Mouse (Mus musculus) ES-Bruce4 (cell line): ENCODE data around the gene Kcna7. TPM values are rescaled to one million over a fixed set of nuclear protein-coding genes. Genes with fewer than 3 reads are reported as not detected.

Experiments
- H3K27ac ChIP-seq: 2 replicates; pipeline ENCODE4 v1.5.1; 2012; ENCODE audit warnings: low read length, inconsistent platforms; ENCODE audit not compliant: insufficient read depth
- H3K27me3 ChIP-seq: 2 replicates; pipeline ENCODE4 v1.6.1; 2012; ENCODE audit warnings: mild to moderate bottlenecking, low read length, inconsistent platforms; ENCODE audit not compliant: control insufficient read depth, poor library complexity, insufficient read depth, severe bottlenecking
- H3K36me3 ChIP-seq: 2 replicates; pipeline ENCODE4 v1.6.1; 2012; ENCODE audit warnings: inconsistent platforms, mild to moderate bottlenecking, low read length, moderate library complexity; ENCODE audit not compliant: control insufficient read depth, poor library complexity, insufficient read depth, severe bottlenecking
- H3K4me1 ChIP-seq: one replicate; pipeline ENCODE4 v1.8.1; 2011; ENCODE audit warnings: low read length; ENCODE audit not compliant: control insufficient read depth, insufficient read depth
- H3K4me3 ChIP-seq: 2 replicates; pipeline ENCODE4 v1.5.1; 2011; ENCODE audit warnings: low read depth, mild to moderate bottlenecking, low read length
- H3K9ac ChIP-seq: 2 replicates; pipeline ENCODE4 v1.6.1; 2012; ENCODE audit warnings: low read depth, mild to moderate bottlenecking, inconsistent platforms; ENCODE audit not compliant: poor library complexity, severe bottlenecking
- H3K9me3 ChIP-seq: replicated peaks from 2 replicates; pipeline ENCODE4 v1.6.1; 2012; ENCODE audit warnings: mild to moderate bottlenecking, low read length, inconsistent platforms; ENCODE audit not compliant: control insufficient read depth, poor library complexity, insufficient read depth, severe bottlenecking
- CTCF ChIP-seq: IDR thresholded peaks from one replicate; pipeline ENCODE4 v1.8.1; 2011; ENCODE audit warnings: low read depth, low read length
- EP300 ChIP-seq: IDR thresholded peaks from 2 replicates; pipeline ENCODE4 v1.6.1; 2011; ENCODE audit warnings: low read depth, low read length; ENCODE audit not compliant: insufficient read depth
- POLR2A ChIP-seq: IDR thresholded peaks from one replicate; pipeline ENCODE4 v1.8.1; 2011; ENCODE audit warnings: low read length; ENCODE audit not compliant: insufficient read depth
- polyA plus RNA-seq: library from polyadenylated mRNA; stranded (reverse); fragments of >200 nt; gene quantifications from 2 replicates; pipeline ENCODE4 v1.2.4, GENCODE M21; 2011; ENCODE audit warnings: low read depth; ENCODE audit not compliant: missing spikeins, insufficient read depth, insufficient read length

Gene Kcna7
- polyA plus RNA-seq, 1 experiment: not detected

DNA sequence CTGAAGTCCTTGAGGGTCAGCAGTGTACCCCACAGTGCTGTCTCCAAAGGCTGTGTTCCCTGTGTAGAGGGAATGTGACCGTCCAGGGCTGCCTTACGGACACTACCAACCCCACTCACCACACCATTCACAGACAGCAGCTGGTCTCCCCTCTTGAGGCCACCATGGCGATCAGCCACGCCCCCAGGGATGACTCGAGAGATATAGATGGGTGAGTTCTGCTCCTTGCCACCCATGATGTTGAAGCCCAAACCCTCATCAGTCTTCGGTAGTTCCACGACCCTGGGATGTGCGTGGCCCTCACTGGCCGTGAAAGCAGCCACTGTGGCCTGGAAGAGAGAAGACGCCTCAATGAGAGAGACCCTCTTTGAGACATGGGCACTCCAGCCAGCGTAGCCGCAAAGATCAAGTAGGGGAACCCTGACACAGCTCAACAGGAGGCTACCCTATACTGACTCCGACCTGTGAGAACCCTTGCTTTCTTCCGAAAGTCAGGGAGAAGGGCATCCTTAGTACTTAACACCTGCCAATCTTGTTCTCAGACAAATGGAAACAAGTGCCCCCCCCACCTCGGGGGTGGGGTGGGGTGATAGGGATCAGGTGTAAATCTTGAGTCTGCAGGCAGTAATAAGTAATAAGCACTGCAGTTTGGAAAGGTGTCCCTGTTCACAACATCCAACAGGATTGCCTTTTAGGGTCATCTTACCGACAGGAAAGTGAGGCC is 36.3 kb upstream of the Kcna7 start:
- Histone ChIP-seq H3K27ac (no peak overlapping the region), H3K9me3 (no peaks in the 10 kb centered on the region), H3K9ac (no peak overlapping the region), H3K4me3 (no peak overlapping the region), H3K27me3 (no peaks in the 10 kb centered on the region), H3K4me1 (no peaks in the 10 kb centered on the region), H3K36me3 (peaks cover 7% of the 10 kb centered on the region; the same call in 1 of the 2 replicates)
- TF ChIP-seq CTCF: no peak
- no peak for TF ChIP-seq POLR2A
- TF ChIP-seq EP300: no peak

DNA sequence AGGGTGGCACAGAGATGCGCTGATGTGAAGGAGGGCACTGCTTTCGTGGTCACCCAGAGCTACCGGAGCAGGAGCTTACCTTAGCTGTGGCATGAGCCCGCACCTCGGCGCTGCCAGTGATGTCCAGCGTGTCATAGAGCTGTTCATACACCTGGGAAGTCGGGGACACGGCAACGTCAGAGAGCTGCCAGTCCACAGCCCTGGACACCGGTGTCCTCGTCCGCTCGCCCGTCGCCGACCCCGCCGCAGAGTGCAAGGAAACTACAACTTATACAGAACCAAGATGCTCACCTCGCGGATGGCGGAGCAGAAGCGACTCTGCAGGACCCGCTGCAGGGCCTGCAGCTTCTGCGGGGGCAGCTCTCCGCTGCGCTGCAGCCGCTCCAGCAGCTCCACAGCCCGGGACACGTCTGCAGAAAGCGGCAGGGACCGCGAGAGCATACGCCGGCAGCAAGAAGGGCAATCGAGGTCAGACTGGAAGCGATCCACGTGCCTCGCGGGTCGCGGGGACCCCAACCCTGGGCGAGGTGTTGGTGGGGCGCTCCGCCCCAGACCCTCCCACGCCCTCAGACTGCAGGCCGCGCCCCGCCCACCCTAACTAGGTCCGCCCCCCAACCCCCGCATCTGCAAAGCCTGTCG is 35.5 kb upstream of the Kcna7 start:
- Histone ChIP-seq H3K27me3 (no peaks in the 10 kb centered on the region), H3K9me3 (no peaks in the 10 kb centered on the region), H3K9ac (0 out of 2 replicates have a peak overlapping the region, but pooled peaks have one; percentile 4), H3K27ac (no peak overlapping the region), H3K36me3 (peaks cover 11% of the 10 kb centered on the region), H3K4me3 (peak overlapping the region; percentile 53), H3K4me1 (no peaks in the 10 kb centered on the region)
- no peak for TF ChIP-seq EP300
- no peak for TF ChIP-seq POLR2A
- TF ChIP-seq CTCF: no peak

- Histone ChIP-seq H3K4me1 (no peaks in the 10 kb centered on the region), H3K9ac (0 out of 2 replicates have a peak within 1 kb of the TSS, but pooled peaks have one; percentile 4), H3K27ac (no peak within 1 kb of the TSS), H3K4me3 (peak within 1 kb of the TSS; percentile 53), H3K36me3 (peaks cover 14% of the 10 kb centered on the region), H3K9me3 (no peaks in the 10 kb centered on the region), H3K27me3 (no peaks in the 10 kb centered on the region)
- TF ChIP-seq POLR2A: no peak
- TF ChIP-seq EP300: no peak
- TF ChIP-seq CTCF: no peak
These were observed 34.8 kb upstream of the Kcna7 start, which contains the start of gene Lin7b for GRCm38 (mm10) chr7:45370475-45371311. Gene Lin7b (minus strand): TSS chr7:45370583.

DNA sequence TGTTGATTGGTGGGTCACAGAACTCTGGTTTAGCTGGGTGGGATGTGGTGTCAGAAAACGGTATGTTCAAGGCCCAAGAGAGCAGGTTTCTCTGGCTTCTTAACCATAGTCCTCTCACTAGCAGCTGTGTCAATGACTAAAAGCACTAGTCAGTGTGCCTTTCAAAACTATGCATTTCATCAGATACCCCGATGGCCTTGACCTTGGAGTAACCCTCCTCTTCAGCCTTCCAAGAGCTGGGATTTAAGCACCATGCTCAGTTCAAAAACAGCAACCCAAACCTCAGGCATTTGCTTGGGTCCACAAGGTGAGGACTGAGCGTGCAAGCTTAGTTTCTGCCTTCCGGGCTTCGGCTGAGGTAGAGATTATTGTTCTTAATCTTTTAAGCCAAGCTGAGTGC is 33.1 kb upstream of the Kcna7 start:
- TF ChIP-seq EP300: no peak
- TF ChIP-seq CTCF: no peak
- no peak for TF ChIP-seq POLR2A
- no peaks in the 10 kb centered on the region for H3K4me1 ChIP-seq
- no peak overlapping the region for H3K9ac ChIP-seq
- H3K4me3 ChIP-seq: no peak overlapping the region
- no peaks in the 10 kb centered on the region for H3K27me3 ChIP-seq
- H3K9me3 ChIP-seq: no peaks in the 10 kb centered on the region
- H3K36me3 ChIP-seq: peaks cover 31% of the 10 kb centered on the region
- no peak overlapping the region for H3K27ac ChIP-seq

- H3K9me3 ChIP-seq: no peaks in the 10 kb centered on the region
- no peak overlapping the region for H3K4me3 ChIP-seq
- H3K9ac ChIP-seq: no peak overlapping the region
- H3K27me3 ChIP-seq: no peaks in the 10 kb centered on the region
- H3K27ac ChIP-seq: no peak overlapping the region
- TF ChIP-seq CTCF (no peak), POLR2A (no peak), EP300 (no peak)
- peaks cover 49% of the 10 kb centered on the region for H3K36me3 ChIP-seq
- no peaks in the 10 kb centered on the region for H3K4me1 ChIP-seq
These were observed 30.8 kb upstream of the Kcna7 start for GRCm38 (mm10) chr7:45374620-45375019.
